Mouse (Mus musculus) T-cell, adult 2 months (primary cell): ENCODE data around the gene Hist1h2bf.
"Not testable (repeated sequence)": the region's sequence is repeated elsewhere in the genome, so short reads cannot be mapped to it uniquely, and the experiment has no call there.

ENCODE experiments used
- DNase-seq: peaks from one replicate; pipeline ENCODE4 v3.0.0; 2022; ENCODE audit warnings: low spot score

Gene Hist1h2bf

DNA sequence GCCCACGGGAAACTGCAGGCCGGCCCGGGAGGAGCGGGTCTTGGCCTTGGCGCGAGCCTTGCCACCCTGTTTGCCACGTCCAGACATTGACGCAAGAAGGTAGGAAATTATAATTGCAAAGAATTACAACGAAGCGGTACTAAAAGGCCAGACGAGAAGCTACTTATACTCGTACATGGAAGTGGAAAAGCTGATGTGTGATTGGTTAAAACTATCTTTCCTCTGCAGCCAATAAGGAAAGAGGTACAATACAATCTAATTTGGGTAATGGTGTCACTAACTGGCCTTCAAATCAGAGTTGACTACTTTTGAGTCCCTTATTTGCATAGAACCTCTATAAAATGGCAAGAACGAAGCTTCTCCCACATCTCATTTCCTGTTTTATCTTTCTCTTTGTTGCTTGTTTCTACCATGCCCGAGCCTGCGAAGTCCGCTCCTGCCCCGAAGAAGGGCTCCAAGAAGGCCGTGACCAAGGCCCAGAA, 2.9 kb downstream of the Hist1h2bf start, which contains the start of the genes Hist1h2ae and Hist1h2bg:
Hist1h2ae (minus strand) TSS at position 199 of the 482 bp plus-strand sequence.
Hist1h2bg (plus strand) TSS at position 375 of the 482 bp plus-strand sequence.
- DNase-seq, result peak; percentile 68

GRCm38 (mm10) chr13:23570261-23571021, 3.6 kb downstream of the Hist1h2bf start:
- not testable (repeated sequence) for DNase-seq

- DNase-seq, result no peak
Measured at GRCm38 (mm10) chr13:23564482-23564881, 9.5 kb downstream of the Hist1h2bf start.

DNA sequence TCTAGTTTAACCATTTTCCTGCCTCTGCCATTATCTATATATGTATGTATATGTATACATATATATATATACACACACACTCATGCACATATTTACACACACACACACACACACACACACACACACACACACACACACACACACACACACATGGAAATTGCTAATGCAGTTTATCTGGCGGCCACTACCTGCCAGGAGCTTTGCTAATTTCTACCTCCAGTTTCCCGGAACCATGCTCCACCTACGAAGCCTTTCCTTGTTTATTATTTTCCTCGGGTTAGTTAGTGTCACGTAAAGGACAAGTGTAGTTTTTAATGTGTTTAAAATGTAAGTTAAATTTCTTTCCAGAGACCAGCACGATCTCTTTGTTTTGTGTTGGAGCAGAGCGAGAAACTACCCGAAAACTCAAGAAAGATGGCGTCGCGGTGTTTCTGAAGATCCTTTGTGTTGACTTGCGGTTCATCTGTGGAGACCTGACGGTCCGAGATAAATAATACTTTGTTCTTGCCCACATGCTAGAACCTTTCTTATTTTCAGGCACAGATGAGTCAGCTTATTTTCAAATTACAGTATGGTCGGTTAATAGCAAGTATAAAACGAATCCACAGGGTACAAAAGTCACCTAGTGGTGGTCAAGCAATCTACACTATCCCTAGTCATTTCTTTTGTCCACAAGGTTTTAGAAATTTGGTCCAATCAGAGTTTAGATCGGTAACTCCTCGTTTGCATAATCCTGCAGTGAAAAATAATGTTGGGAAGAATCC, 11.1 kb downstream of the Hist1h2bf start:
- peak; percentile 33 for DNase-seq

DNA sequence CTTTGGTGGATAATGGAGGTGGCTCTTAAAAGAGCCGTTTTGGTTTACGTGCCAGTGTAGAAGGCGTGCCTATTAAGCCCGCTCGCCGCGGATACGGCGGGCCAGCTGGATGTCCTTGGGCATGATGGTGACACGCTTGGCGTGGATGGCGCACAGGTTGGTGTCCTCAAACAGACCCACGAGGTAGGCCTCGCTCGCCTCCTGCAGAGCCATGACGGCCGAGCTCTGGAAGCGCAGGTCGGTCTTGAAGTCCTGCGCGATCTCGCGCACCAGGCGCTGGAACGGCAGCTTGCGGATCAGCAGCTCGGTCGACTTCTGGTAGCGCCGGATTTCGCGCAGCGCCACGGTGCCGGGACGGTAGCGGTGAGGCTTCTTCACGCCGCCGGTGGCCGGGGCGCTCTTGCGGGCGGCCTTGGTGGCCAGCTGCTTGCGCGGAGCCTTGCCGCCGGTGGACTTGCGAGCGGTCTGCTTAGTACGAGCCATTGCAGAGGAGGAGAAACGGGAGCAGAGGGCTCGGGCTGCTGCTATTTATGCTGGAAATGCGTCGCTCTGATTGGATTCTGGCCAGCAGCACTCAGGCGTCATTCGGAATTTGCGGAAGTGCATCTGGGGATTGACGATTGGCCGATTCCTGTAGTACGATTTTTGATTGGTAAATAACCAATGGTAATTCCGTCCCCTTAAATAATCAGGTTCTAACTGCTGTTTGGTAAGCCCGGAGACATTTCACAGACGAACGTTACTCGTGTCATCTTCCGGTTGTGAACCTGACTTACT, 11.9 kb downstream of the Hist1h2bf start, which contains the start of gene Hist1h3e:
Hist1h3e (minus strand) TSS at position 487 of the 777 bp plus-strand sequence.
- peak; percentile 95 for DNase-seq

DNA sequence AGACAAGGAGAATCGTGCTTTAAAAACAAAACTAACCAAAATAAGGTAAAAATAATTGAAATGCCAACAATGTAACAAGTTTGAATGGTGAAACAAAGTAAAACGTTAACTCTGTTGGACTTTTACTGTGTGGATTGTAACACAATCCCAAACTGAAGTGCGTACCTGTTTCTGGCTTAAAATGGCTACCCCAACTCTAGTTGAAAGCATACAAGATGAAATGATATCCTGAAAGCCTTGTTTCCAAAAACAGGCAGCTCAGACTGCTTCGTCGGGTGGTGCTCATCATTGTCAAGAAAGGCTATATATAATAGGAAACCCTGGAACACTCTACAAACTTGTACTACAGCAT, 12.5 kb downstream of the Hist1h2bf start:
- not testable (repeated sequence) for DNase-seq

DNA sequence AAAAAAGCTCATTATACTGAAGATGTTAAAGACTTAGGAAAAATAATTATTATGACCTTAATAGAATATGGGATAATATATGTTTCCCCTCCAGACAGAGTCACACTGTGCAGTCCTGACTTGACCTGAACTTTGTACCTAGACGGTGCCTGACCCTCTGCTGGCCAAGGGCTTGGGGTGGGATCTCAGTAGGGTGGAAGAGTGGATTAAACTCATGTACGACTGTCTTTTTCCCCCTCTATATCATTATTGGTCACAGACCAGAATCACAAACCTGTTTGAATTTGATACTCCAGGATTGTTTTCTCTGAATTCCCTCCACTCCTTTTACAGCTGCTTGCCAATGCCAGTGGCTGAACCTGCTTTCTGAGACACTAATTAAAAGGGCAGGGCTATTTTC, 13.3 kb downstream of the Hist1h2bf start:
- DNase-seq, result not testable (repeated sequence)

- no peak for DNase-seq
Measured at GRCm38 (mm10) chr13:23556906-23557305, 17.1 kb downstream of the Hist1h2bf start.

DNA sequence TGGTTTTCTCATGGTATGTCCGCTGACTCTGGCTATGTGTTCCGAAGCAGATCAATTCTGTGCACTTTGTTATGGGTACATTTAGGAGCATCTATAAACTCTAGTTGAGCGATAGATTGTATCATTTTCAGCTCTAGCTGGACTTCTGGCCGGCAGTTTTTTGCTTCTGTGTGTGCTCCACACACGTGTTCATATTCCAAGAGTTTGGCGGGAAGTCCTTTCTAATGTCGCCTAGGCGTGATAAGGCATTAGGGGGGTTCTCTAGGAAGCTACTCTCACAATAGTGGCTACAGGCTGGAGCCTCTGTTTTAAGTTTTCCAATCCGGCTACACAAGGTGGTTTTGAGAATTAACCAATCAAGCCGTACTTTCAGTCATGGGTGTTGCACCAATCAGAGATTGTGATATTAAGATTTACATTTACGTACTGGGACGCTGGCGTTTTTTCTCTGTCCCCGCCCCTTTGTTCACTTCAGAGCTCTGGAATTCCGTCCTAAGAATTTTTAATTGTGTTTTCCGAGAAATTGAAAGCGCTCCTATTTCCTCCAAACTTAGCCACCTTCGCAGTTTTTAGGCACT, 18.1 kb downstream of the Hist1h2bf start:
- DNase-seq, result peak; percentile 63

GRCm38 (mm10) chr13:23554925-23555838, 18.8 kb downstream of the Hist1h2bf start:
- DNase-seq, result peak; percentile 60

GRCm38 (mm10) chr13:23554393-23554792, 19.6 kb downstream of the Hist1h2bf start:
- DNase-seq, result no peak

DNA sequence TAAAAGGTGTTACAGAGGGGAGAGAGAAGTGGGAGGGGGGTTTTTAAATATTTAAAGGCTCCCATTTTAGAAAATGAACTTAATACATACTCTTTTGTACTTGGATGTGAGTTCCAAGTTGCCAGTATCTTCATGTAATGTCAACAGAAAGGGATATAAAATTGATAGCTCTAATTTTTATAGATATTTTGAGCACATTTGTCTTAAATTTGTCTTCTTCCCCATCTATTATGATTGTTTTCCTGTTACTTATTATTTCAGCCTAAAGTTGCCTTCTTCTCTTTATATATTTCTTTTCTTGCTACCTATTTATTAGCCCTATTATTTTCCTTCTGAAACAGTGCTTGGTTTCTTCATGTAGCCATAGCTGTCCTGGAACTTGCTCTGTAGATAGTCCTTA, 21.0 kb downstream of the Hist1h2bf start, which contains the start of gene Hist1h1d:
Hist1h1d (plus strand) TSS at position 301 of the 400 bp plus-strand sequence.
- DNase-seq, result no peak

- no peak for DNase-seq
Measured at GRCm38 (mm10) chr13:23551931-23552914, 21.8 kb downstream of the Hist1h2bf start.

GRCm38 (mm10) chr13:23551146-23551834, 22.7 kb downstream of the Hist1h2bf start, which contains the start of gene Hist1h4f:
Gene Hist1h4f (minus strand): TSS chr13:23551648.
- DNase-seq, result peak; percentile 83

DNA sequence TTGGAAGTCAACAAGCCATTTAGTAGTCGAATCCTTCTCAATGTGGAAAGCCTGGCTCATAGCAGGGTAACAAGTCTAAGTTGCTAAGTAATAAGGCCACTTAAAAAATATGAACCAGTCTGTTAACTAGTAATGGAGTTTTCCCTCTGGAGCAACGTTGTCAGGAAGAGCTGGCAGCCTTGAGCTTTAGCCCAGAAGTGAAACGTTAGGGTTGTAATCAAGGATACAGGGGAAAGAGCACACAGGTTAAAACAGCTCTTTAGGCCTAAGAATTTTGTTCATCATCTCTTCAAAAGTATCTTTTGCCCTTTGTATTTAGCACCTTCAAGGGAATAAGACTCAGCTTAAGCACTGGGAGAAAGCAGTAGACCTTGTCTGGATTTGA, 23.2 kb downstream of the Hist1h2bf start:
- DNase-seq, result no peak

- no peak for DNase-seq
Measured at GRCm38 (mm10) chr13:23546694-23547093, 27.3 kb downstream of the Hist1h2bf start.

- not testable (repeated sequence) for DNase-seq
Measured at GRCm38 (mm10) chr13:23544787-23545120, 29.2 kb downstream of the Hist1h2bf start.

DNA sequence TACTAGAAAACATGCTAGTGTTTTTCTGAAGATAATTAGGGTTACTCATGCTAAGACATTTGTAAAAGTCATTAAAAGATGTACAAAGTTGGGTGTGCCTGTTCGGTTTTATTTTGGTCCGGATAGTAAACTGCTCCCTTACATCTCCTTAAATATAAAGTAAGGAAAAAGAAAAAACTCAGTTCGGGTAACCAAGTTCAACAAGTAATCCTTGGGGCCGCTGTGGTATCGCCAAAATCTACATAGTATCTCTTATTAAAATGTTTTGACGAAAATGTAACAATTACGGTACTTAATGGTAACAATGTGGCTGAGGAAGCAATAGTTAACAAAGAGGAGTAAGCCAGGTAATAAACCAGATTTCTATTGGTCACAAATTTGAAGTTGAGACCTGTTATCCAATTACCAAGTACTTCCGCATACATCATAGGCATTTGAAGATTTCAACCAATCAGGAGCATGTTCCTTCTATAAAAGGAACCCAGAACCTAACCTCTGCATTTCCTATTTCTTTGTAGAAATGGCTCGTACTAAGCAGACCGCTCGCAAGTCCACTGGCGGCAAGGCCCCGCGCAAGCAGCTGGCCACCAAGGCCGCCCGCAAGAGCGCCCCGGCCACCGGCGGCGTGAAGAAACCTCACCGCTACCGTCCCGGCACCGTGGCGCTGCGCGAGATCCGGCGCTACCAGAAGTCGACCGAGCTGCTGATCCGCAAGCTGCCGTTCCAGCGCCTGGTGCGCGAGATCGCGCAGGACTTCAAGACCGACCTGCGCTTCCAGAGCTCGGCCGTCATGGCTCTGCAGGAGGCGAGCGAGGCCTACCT, 29.8 kb downstream of the Hist1h2bf start, which contains the start of gene Hist1h3f:
Hist1h3f (plus strand) TSS at position 88 of the 822 bp plus-strand sequence.
- DNase-seq, result peak; percentile 83
